Mouse (Mus musculus) embryo, embryonic 11 days (tissue): ENCODE data around the gene Vps8.

Experiments
- DNase-seq: peaks from one replicate; pipeline ENCODE4 v3.0.0-alpha.2; 2015

The Vps8 gene

DNA sequence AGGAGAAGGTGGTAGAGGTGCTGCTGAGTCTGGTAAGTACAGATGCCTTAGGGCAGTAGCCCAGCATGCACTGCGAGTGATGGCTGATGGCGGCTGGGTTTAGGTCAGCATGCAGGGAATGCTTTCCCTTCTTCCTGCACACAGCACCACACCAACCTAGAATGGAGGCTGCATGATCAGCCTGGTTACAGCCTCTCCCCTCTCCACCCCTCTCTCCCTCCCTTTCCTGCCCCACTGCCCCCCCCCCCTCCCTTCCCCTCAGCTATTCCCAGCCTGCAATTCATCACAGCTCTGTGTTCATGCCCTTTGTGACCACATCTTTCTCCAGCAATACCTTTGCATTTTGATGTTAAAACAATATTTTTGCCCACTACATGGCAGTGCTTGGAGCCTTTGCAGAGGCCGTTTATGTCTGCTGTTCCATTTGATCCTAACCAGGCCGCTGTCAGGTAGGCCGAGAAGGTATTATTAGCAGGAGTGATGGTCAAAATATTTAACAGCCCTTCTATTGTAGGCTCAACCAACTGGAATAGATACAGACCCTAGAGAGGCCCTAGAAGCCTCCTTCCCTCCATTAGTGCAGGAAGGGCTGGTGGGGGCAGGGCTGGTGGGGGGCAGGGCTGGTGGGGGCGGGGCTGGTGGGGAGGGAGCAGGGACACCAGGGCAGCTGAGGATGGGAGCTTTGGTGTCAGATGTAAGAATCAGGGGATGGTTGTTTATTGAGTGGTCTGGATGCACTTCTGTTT, 17.5 kb upstream of the Vps8 start:
- peak; percentile 47 for DNase-seq

DNA sequence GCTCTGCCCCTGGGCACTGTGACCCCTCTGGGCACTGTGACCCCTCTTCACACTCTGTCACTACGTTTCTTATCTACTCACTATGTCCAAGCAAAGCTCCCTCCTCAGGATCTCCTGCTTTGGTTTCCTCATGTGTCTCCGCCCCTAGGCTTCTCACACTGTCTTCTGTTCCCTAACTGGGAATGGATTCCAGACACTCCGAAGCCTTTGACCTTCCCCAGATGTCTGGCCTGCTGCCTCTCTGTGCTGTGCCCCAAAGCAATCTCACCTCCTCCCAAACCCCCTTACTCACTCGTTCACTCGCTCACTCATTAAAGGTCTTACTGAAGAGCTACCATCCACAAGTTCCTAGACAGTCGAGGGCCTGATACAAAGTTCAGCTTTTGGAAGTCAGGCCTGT, 16.8 kb upstream of the Vps8 start:
- DNase-seq = peak; percentile 51

DNA sequence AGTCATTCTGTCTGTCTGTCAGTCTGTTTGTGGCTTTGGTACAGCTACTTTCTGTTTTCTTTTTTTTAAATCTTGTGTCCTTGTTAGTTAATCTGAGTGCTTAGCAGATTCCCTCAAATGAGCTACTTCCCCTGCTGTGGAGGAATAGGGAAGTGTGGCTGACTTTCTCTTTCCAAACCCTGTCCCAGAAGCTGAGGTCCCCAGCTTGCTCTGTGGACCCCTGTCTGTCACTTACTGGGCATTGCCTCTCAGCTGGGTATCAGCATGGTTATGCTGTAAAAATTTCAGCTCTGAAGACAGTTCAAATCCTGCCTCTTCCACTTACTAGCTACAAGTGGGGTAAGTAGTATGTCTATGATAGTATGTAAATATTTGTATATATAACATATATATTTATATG, 11.1 kb upstream of the Vps8 start:
- no peak for DNase-seq

DNA sequence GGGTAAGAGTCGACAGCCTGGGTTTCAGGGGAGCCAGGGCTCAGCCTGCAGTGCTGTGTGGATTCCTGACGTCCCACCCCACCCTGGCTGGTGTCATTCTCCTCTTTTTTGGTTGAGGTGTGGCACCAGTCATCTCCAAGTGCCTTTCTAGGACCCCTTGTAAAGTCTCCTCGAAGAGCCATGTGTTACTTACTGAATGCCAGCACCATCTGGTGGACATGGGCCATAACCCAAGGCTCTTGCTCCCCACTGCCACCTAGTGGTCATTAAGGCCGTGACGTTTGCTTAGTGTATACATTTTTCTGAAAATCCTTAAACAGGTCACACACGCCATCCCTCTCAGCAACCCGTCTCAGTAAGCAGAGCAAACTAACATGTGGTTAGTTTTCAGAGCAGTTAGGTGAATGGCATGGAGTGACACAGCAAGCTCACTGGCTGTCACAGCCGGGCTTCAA, 10.3 kb upstream of the Vps8 start:
- peak; percentile 90 for DNase-seq

DNA sequence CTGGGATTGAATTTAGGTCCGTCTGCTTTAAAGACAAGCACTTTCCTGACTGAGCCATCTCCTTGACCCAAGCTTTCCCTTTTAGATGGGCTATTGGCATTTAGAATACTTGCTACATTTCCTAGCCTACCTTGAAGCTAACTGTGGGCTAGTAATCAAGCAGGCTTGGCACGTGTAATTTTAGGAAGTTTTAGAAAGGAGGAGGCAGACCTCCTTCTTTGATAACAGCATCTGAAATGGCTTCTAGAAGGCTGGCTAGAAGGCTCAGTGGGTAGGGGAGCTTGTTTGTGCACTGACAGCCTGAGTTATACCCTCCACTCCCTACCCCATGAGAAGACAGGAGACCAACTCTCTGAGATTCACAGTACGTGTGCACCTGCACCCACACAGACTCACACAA, 9.1 kb upstream of the Vps8 start:
- no peak for DNase-seq

DNA sequence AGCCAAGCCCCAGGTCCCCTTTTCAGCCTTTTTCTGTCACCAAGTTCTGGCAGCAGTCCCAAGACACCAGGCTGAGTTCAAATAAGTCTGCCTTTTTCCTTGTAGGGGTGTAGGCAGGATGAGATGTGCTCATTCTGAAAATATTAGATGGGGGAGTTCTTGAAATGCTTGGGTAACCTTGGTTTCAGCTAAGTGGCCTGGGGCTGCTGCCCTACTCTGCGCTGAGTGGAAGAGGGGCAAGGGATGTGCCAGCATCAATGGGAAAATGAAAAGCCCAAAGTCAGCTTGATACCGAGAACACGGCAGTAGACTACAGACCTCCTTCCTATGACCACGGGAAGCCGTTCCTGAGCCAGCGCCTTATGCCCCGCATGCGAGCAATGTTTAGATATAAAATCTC, 7.8 kb upstream of the Vps8 start:
- DNase-seq = no peak

DNA sequence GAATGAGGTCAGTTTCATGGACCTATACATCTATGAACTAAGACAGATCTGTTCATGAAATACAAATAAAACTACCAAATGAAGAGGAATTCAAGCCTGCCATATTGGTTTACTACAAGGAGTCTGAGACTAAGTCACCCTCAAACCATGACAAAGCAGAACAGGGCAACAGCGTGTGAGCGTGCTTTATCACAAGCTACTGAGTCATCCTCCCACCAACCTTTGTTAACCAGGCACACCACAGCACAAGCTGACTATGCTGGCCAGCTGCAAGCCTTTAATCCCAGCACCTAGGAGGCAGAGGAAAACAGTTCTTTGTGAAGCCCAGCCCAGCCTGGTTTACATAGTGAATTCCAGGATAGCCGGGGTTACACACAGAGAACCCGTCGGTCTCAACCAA, 4.9 kb upstream of the Vps8 start:
- DNase-seq = no peak

DNA sequence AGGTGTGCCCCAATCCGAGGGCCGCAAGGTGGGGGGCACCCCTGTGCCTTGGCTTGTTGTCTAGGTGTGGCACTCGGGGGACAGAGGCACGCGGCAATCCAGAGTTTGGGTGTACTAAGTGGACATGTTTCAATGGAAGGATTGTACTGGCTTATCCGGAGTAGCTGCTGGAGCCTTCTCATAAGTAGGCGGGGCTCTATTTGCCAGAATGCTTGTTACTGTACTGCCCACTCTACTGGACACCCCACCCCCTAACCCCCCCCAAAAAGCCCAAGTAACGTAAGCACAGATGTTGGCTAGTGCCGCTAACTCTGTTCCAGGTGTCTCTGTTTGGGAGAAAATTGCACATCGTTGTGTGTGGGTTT, 610 bp downstream of the Vps8 start:
- peak; percentile 69 for DNase-seq

DNA sequence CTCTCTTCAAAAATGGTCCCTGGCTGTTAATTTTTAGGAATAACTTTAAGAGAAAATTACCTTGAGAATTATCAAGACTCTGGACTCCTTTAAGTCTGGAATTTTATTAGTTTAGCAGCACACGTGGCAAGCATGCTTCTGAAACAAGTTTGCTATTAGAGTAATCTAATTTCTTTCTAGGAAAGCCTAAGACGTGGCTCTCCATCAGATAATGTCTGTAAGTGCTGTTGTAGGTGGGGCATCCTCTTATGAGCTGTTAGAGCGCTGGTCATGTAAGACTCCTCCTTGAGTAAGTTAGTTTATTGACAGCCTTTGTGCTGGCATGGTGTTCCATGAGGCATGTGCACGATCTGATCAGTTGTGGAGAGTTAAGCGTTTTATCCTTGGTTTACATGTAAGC, 5.2 kb downstream of the Vps8 start:
- no peak for DNase-seq

DNA sequence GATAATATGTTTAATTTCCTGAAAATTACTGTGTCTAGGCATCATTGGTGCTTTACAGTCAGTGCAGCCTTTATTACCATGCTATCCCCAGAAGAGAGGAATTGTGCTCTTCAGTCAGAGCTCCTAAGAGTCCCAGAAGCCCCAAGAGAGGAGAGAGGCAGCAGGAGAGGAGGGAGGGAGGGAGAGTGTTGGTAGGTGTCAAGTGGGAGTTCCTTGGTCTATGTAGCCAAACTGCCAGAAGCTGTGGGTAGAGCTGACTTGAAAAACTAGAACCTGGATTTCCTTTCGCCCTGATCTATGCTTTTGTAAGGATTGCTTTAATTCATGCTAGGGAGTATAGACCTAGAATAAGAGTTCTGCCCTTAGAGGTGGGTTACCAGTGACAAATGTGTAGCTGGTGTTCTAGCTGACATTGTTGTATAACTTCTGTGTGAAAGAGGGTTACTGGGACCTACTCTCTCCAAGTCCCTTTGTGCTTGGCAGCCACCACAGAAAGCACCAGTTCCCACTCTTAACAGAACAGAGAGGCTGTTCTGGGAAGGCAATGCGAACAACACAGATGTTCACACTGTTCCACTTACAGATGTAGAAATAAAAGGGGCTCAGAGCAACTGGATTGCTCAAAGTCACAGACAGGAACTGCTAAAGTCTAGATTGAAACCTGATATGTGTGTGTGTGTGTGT, 7.6 kb downstream of the Vps8 start:
- no peak for DNase-seq

DNA sequence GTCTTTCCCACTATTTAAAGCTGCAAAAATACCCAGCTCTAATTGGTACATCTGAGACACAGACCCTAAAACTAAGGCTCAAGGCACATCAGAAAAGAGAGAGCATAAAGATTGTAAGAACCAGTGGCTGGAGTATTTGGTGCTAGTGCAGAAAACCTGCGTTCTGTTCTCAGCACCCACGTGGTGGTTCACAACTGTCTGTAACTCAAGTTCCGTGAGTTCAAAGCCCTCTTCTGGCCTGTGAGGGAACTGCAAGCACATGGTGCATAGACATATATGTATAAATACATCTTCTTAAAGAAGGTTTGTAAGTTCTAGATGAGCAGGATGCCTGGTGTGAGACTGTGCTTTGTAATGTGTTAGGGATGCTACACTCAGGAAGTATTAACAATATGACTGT, 8.7 kb downstream of the Vps8 start:
- DNase-seq = no peak

DNA sequence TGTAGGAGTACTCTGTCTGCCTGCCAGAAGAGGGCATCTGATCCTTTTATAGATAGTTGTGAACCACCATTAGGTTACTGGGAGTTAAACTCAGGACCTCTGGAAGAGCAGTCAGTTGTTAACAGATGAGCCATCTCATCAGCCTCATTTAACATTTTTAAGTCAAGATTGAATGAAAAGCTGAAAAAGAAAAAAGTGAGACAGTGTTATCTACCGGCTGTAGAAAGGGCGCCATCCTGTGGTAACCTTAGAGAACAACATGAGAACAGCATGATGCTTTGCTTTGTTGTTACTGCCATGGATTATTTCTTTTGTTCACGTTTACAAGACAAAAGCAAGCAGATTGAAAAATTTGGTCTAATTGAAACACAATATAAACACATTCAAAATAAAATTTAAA, 10.6 kb downstream of the Vps8 start:
- DNase-seq = peak; percentile 26

DNA sequence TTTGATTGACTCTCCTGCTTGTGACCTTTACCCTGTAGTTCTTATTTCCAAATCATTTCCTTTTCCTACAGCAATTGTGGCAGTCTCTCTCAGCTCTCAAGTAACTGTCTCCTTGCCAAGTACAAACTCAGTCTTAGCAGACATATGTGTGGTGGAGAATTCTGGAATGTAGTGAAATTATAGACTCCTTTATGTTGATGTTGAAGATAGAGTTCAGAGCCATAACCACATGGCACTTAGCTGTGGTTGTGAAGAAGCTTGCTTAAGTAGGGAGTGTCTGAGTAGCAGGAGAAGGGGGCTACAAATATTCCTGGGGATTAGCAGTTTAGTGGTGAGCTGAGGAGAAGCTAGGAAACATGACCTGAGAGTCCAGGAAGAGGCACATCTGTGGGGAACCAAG, 18.1 kb downstream of the Vps8 start:
- no peak for DNase-seq

DNA sequence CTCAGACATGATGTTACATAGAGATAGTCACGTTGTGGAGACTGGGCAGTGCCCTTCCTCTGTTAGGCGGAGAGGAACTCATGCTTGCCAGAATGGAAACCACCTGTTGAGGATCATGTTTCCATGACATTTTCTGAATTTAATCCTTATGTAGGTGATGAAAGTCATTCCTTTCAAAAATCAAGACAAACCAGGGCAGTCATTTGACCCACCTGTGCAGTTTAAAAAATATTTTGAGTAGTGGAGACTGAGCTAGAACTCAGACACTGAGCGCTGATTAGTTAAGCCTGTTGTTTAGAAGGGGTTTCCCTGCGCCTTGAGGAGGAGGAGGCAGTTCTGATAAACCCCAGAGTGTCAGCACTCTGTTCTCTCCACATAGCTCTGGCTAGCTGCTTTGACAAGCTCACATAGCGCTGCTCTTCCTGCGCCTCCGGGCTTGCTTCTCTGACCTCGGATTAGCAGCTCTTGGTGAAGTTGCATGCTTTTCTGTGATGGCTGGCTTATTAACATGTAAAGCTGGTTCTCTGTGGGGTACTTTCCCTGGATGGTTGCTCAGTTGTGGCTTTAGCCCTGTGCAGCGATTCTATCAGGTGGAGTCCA, 22.2 kb downstream of the Vps8 start:
- DNase-seq = peak; percentile 59

DNA sequence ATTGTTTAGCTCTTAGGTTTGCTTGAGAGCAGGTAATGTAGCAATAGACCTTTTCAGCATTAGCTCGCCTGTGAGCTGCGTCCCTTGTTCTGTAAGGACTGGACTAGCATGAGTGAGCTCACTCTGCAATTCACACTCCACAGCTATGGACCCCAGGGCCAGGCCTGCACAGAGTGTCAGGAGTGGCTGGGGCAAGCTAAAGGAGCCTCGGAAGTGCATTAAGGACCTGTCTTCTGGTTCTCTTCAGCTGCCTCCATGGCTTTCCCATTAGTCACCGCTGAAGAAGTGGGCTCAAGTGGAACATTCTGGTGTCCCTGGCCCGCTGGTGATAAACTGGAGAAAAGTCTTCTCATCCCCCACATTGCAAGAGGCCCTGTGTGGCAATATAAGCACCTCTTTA, 24.5 kb downstream of the Vps8 start:
- no peak for DNase-seq

DNA sequence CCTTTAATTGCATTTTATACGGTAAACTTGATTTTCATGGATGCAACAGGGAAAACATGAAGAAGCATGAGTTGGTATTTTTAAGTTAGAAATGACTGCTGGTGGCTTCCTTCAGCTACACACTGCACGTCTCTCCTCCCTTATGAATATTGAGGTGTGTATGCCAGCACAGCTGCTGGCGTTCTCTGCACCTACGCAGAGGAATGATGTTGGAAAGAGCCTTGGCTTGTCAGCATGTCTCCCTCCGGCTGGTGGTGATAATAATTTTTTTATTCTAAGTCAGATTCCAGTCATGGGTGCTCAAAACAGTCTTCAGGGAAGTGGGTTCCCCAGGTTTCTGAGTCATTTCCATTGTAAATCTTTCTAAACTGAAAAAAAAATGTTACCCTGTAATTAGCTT, 25.5 kb downstream of the Vps8 start:
- no peak for DNase-seq

DNA sequence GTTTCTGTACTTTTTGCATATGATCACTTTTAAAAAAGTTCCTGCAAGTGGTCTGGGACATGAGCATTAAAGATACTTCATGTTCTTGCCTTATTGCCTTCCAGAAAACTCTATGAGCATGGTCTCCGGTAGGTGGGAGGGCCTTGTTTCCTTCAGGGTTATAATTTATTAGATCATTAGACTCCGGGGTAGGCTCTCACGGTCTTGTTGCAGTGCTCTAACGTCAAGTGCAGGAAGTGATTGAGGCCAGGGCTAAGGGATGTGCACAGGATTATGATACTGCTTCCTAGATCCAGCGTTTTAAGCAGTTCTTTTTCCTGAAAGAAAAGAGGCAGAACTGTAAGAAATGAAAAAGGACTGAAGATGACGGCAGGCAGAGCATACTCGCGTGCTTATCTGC, 27.0 kb downstream of the Vps8 start:
- no peak for DNase-seq

DNA sequence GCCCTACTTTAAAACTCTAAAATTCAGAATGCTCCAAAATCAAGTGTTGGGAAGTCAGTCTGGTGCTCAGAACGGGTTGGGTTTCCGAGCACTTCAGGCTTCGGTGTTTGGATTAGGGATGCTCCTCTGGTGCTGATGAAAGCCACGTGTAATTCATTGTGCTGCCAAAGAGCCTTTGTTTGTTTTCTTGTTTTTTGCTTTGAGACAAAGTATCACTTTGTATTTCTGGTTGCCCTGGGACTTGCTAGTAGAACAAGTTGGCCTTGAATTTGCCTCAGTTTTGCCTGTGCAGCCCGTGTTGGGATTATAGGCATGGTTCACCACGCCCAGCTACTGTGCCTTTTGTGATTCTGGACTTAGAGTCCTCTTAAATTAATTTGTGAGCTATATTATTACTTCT, 29.7 kb downstream of the Vps8 start:
- no peak for DNase-seq

DNA sequence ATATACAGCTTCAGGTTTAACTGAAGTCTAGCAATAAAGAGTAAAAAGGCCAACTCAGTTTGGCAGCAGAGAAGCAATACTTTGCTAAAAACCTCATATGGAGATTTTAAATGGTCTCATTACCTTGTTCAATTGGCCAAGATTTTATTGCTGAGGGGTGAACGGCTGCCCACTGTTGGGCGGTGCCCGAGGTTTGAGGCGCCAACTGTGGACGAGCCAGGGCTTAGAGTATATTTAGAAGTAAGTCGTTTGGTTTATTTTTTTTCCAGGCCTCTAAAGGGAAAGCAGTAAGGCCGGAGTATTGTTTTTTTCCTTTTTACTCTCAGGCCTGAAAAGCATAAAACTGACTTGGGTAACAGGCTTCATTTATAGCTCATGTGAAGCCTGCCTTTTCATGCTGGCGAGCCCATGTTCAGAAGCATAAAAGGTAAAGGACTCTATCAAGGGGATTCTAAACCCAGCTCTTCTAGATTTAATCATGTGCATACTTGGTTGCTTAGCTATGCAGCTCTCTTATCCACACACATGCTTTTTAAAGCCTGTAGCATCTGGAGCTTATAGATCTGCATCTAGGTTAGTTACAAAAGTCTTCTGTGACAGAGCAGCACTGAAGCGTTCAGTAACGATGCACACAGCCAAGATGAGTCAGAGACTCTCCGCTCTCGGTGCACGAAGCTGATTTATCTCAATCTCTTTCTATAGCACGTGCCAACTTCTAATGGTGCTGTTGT, 34.9 kb downstream of the Vps8 start:
- DNase-seq = no peak

DNA sequence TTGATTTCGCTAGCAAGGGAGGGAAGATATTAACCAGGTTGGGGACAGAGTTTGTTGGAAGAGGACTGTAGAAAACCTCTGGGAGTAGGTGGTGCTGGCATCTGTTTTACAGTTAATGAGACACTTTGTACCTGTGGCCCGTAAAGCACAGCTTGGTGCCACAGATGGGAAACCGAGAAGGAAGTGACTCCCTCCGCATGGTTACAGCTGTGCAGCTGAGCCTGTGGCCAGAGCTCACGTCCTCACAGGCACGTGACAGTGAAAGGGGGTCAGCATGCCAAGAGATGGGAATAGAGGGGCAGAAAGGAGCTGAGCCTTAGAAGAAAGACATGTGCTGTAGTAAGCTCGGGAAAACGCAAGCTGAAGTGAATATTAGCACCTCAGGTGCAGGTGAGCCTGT, 43.0 kb downstream of the Vps8 start:
- no peak for DNase-seq

DNA sequence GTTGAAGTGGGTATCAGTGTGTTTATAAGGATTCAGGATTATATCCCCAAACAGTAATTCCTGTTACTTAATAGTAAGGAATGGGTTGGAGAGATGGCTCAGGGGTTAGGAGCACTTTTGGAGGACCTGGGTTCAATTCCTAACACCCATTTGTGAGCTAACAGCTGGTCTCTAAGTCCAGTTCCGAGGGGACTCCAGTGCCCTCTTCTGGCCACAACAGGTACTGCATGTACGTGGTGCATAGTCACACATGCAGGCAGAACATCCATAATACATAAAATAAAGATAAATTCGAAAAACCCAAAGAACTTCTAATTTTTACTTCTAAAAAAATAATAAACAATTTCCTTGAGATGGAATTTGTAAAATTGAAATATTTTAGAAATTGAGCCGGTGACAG, 47.5 kb downstream of the Vps8 start:
- no peak for DNase-seq

DNA sequence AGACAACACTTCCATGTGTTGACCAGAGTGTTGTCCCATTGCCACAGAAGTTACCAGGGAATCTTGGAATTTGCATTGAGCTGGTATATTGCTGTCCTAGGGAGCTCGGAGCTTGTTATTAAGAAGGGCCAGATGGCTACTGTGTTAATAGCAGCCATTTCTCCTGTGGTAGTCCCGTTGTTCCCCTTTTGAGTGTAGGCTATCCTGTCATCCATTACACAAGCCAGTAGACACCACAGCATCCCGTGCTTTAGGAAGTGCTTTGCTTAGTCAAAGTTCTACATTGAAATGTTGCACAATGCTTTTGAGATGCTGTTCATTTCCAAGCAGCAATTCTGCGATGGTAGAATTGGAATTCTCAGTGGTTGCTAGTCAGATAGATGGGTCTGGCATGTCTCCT, 54.2 kb downstream of the Vps8 start:
- no peak for DNase-seq

DNA sequence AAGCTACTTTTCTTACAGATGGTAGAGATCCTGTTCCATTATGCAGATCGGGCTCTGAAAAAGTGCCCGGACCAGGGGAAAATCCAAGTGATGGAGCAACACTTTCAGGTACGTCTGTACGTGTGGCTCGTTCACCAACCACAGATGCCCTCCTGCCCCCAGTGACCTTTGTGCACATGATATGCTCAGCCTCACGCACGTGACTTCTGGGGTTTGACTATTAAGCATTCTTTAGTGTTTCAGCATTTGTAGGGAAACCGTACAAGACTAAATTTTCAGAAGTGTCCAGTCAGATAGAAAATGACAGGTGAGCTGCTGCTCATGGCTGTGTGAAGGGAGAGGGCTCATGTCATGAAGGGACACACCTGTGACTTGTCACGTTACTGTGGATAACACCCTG, 55.5 kb downstream of the Vps8 start:
- no peak for DNase-seq

DNA sequence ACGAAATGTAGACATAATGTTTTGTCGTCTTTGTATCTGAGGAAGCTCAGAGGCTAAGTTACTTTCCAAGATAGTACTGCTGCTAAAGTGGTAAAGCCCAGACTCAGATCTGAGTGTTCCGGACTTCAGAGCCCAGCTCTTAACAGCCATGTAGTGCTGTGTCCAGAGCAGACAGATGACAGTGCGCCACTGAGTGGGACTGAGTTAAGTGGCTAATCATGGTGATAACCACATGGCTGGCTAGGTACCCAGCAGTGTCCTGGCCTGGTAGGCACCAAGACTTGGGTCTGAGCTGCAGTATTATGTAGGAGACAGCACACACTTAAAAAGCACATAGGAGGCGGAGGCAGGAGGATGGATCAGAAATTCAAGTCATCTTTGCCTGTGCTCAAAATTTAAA, 60.9 kb downstream of the Vps8 start:
- DNase-seq = no peak
